Mouse (Mus musculus) forebrain, embryonic 15.5 days (tissue): ENCODE data around the gene Il17rb. TPM values are rescaled to one million over a fixed set of nuclear protein-coding genes. Genes with fewer than 3 reads are reported as not detected.
A peak's percentile ranks its signal among the peaks of the same experiment; 100 is the strongest.

Experiments
- ATAC-seq: fragments of 200-750 bp; cut with Nextera tagmentation; replicated peaks from 2 replicates; pipeline ENCODE4 v1.8.0; 2017; ENCODE audit warnings: mild to moderate bottlenecking, moderate TSS enrichment, moderate library complexity
- H3K27ac ChIP-seq: fragments of 300-500 bp; sonication (generic); replicated peaks from 2 replicates; pipeline ENCODE4 v1.5.1; 2015; ENCODE audit warnings: mild to moderate bottlenecking, inconsistent platforms
- H3K27me3 ChIP-seq: fragments of 300-500 bp; sonication (generic); 2 replicates; pipeline ENCODE4 v1.6.1; 2015; ENCODE audit warnings: inconsistent platforms
- H3K36me3 ChIP-seq: fragments of 300-500 bp; sonication (generic); 2 replicates; pipeline ENCODE4 v1.6.1; 2015; ENCODE audit warnings: mild to moderate bottlenecking, inconsistent platforms
- H3K4me1 ChIP-seq: fragments of 300-500 bp; sonication (generic); 2 replicates; pipeline ENCODE4 v1.6.1; 2015; ENCODE audit warnings: inconsistent platforms
- H3K4me2 ChIP-seq: fragments of 300-500 bp; sonication (generic); replicated peaks from 2 replicates; pipeline ENCODE4 v1.6.1; 2015; ENCODE audit warnings: mild to moderate bottlenecking, inconsistent platforms
- H3K4me3 ChIP-seq: fragments of 300-500 bp; sonication (generic); 2 replicates; pipeline ENCODE4 v1.5.1; 2015; ENCODE audit warnings: mild to moderate bottlenecking, inconsistent platforms
- H3K9ac ChIP-seq: fragments of 300-500 bp; sonication (generic); replicated peaks from 2 replicates; pipeline ENCODE4 v1.6.1; 2015; ENCODE audit warnings: mild to moderate bottlenecking, inconsistent platforms
- H3K9me3 ChIP-seq: fragments of 300-500 bp; sonication (generic); 2 replicates; pipeline ENCODE4 v1.6.1; 2016; ENCODE audit warnings: inconsistent platforms
- WGBS: fragments of 180-500 bp; shearing (Covaris S2); methylation state at CpG from one replicate; pipeline ENCODE4 v1.1.7; 2015; ENCODE audit warnings: mixed read lengths; 5-methylcytosine and 5-hydroxymethylcytosine counted together
- polyA plus RNA-seq: library from polyadenylated mRNA; unstranded; fragments of >200 nt; fragmentation: Nextera tagmentation; extraction: Ambion mirVana; gene quantifications from 2 replicates; pipeline ENCODE4 v1.2.1, GENCODE M21; 2015

The Il17rb gene
- polyA plus RNA-seq, 1 experiment from 2014 or later, result 1.3 TPM

GRCm38 (mm10) chr14:29980447-29981205, 28.1 kb downstream of the Il17rb start:
- peaks cover 11% of the 10 kb centered on the region for H3K4me1 ChIP-seq
- no peak overlapping the region for H3K4me3 ChIP-seq
- 97% methylated on average over 10 of the region's 10 CpGs for WGBS
- H3K4me2 ChIP-seq, result no peak overlapping the region
- no peak for ATAC-seq
- no peaks in the 10 kb centered on the region for H3K9me3 ChIP-seq
- no peak overlapping the region for H3K9ac ChIP-seq
- peaks cover 62% of the 10 kb centered on the region for H3K36me3 ChIP-seq
- H3K27me3 ChIP-seq, result no peaks in the 10 kb centered on the region
- no peak overlapping the region for H3K27ac ChIP-seq

GRCm38 (mm10) chr14:29978254-29979204, 30.2 kb downstream of the Il17rb start, which contains the start of gene Actr8:
Actr8 (plus strand) TSS chr14:29978337.
- 3% methylated on average over 44 of the region's 44 CpGs for WGBS
- peaks cover 56% of the 10 kb centered on the region for H3K36me3 ChIP-seq
- ATAC-seq, result peak; percentile 92

GRCm38 (mm10) chr14:29976927-29977326, 31.8 kb downstream of the Il17rb start:
- ATAC-seq, result no peak
- no peak overlapping the region for H3K4me3 ChIP-seq
- no peaks in the 10 kb centered on the region for H3K27me3 ChIP-seq
- peaks cover 56% of the 10 kb centered on the region for H3K36me3 ChIP-seq
- no peak overlapping the region for H3K27ac ChIP-seq
- no peak overlapping the region for H3K4me2 ChIP-seq
- peaks cover 11% of the 10 kb centered on the region for H3K4me1 ChIP-seq
- WGBS, result 95% methylated on average over 6 of the region's 6 CpGs
- H3K9ac ChIP-seq, result no peak overlapping the region
- H3K9me3 ChIP-seq, result no peaks in the 10 kb centered on the region

More at GRCm38 (mm10) chr14:29978254-29979204, 30.2 kb downstream of the Il17rb start, which contains the start of gene Actr8:
- Histone ChIP-seq H3K4me1 (peaks cover 11% of the 10 kb centered on the region), H3K9me3 (no peaks in the 10 kb centered on the region), H3K27me3 (no peaks in the 10 kb centered on the region), H3K4me3 (peak within 1 kb of the TSS; percentile 66), H3K9ac (peak within 1 kb of the TSS; percentile 76), H3K27ac (peak within 1 kb of the TSS; percentile 81), H3K4me2 (peak within 1 kb of the TSS; percentile 64)

GRCm38 (mm10) chr14:29971993-29972392, 36.7 kb downstream of the Il17rb start:
- Histone ChIP-seq H3K4me2 (no peak overlapping the region), H3K27ac (no peak overlapping the region), H3K9me3 (no peaks in the 10 kb centered on the region), H3K36me3 (peaks cover 52% of the 10 kb centered on the region), H3K4me3 (no peak overlapping the region), H3K9ac (no peak overlapping the region), H3K4me1 (peaks cover 25% of the 10 kb centered on the region), H3K27me3 (no peaks in the 10 kb centered on the region)
- ATAC-seq, result no peak
- 94% methylated on average over 5 of the region's 5 CpGs for WGBS

- no peak for ATAC-seq
Observed at GRCm38 (mm10) chr14:29971446-29971845, 37.2 kb downstream of the Il17rb start.

GRCm38 (mm10) chr14:29968075-29968821, 40.4 kb downstream of the Il17rb start, which contains the start of gene Selenok:
Selenok (plus strand) TSS chr14:29968308.
- H3K27ac ChIP-seq, result peak within 1 kb of the TSS; percentile 83
- ATAC-seq, result peak; percentile 100
- peak within 1 kb of the TSS; percentile 86 for H3K9ac ChIP-seq
- no peaks in the 10 kb centered on the region for H3K9me3 ChIP-seq
- H3K36me3 ChIP-seq, result peaks cover 29% of the 10 kb centered on the region
- WGBS, result under 1% methylated on average over 49 of the region's 49 CpGs
- H3K4me2 ChIP-seq, result peak within 1 kb of the TSS; percentile 65
- H3K27me3 ChIP-seq, result no peaks in the 10 kb centered on the region
- peaks cover 25% of the 10 kb centered on the region for H3K4me1 ChIP-seq
- H3K4me3 ChIP-seq, result peak within 1 kb of the TSS; percentile 66

More at GRCm38 (mm10) chr14:29971446-29971845, 37.2 kb downstream of the Il17rb start:
- no peaks in the 10 kb centered on the region for H3K27me3 ChIP-seq
- WGBS, result 91% methylated on average over 7 of the region's 7 CpGs
- no peaks in the 10 kb centered on the region for H3K9me3 ChIP-seq
- H3K36me3 ChIP-seq, result peaks cover 52% of the 10 kb centered on the region
- H3K4me1 ChIP-seq, result peaks cover 25% of the 10 kb centered on the region
- H3K27ac ChIP-seq, result no peak overlapping the region
- H3K9ac ChIP-seq, result no peak overlapping the region
- H3K4me3 ChIP-seq, result no peak overlapping the region
- H3K4me2 ChIP-seq, result no peak overlapping the region

- no peaks in the 10 kb centered on the region for H3K27me3 ChIP-seq
- no peak; the same call in 1 of the 2 replicates for ATAC-seq
Observed at GRCm38 (mm10) chr14:29967611-29968010, 41.1 kb downstream of the Il17rb start.

GRCm38 (mm10) chr14:29957393-29957792, 51.3 kb downstream of the Il17rb start:
- ATAC-seq, result no peak
- no peak overlapping the region for H3K4me3 ChIP-seq
- no peaks in the 10 kb centered on the region for H3K9me3 ChIP-seq
- H3K36me3 ChIP-seq, result no peaks in the 10 kb centered on the region
- no peak overlapping the region for H3K27ac ChIP-seq
- no peak overlapping the region for H3K4me2 ChIP-seq
- no peak overlapping the region for H3K9ac ChIP-seq
- H3K27me3 ChIP-seq, result no peaks in the 10 kb centered on the region
- H3K4me1 ChIP-seq, result no peaks in the 10 kb centered on the region

More at GRCm38 (mm10) chr14:29967611-29968010, 41.1 kb downstream of the Il17rb start:
- H3K36me3 ChIP-seq, result peaks cover 22% of the 10 kb centered on the region
- peak overlapping the region; percentile 65 for H3K4me2 ChIP-seq
- peak overlapping the region; percentile 83 for H3K27ac ChIP-seq
- peak overlapping the region; percentile 66 for H3K4me3 ChIP-seq
- H3K4me1 ChIP-seq, result peaks cover 25% of the 10 kb centered on the region
- WGBS, result 68% methylated on average over 7 of the region's 7 CpGs
- H3K9ac ChIP-seq, result peak overlapping the region; percentile 50
- no peaks in the 10 kb centered on the region for H3K9me3 ChIP-seq

GRCm38 (mm10) chr14:29950805-29951204, 57.9 kb downstream of the Il17rb start:
- Histone ChIP-seq H3K27me3 (no peaks in the 10 kb centered on the region), H3K27ac (no peak overlapping the region), H3K36me3 (no peaks in the 10 kb centered on the region), H3K9me3 (no peaks in the 10 kb centered on the region), H3K4me2 (no peak overlapping the region), H3K4me1 (no peaks in the 10 kb centered on the region), H3K9ac (no peak overlapping the region), H3K4me3 (no peak overlapping the region)
- WGBS, result 89% methylated on average over 4 of the region's 4 CpGs
- no peak for ATAC-seq

GRCm38 (mm10) chr14:29946761-29947309, 61.9 kb downstream of the Il17rb start:
- WGBS, result 74% methylated on average over 5 of the region's 5 CpGs

More at GRCm38 (mm10) chr14:29946761-29947309, 61.9 kb downstream of the Il17rb start:
- Histone ChIP-seq H3K9ac (no peak overlapping the region), H3K4me1 (no peaks in the 10 kb centered on the region), H3K27me3 (no peaks in the 10 kb centered on the region), H3K4me2 (no peak overlapping the region), H3K36me3 (no peaks in the 10 kb centered on the region), H3K9me3 (no peaks in the 10 kb centered on the region), H3K4me3 (no peak overlapping the region), H3K27ac (no peak overlapping the region)
- ATAC-seq, result no peak
